Mouse (Mus musculus) lung, adult 2 months (tissue): ENCODE data around the gene Fam189a2.

ENCODE experiments used
- CTCF ChIP-seq: fragments of 200-500 bp; IDR thresholded peaks from 2 replicates; pipeline ENCODE4 v1.5.1; 2011; ENCODE audit warnings: mild to moderate bottlenecking, low read length, control low read depth; ENCODE audit not compliant: insufficient read depth
- POLR2A ChIP-seq: fragments of 200-500 bp; IDR thresholded peaks from 2 replicates; pipeline ENCODE4 v1.6.1; 2011; ENCODE audit warnings: low read depth, mild to moderate bottlenecking, control low read depth, low read length, borderline replicate concordance; ENCODE audit errors: extremely low read depth

DNA sequence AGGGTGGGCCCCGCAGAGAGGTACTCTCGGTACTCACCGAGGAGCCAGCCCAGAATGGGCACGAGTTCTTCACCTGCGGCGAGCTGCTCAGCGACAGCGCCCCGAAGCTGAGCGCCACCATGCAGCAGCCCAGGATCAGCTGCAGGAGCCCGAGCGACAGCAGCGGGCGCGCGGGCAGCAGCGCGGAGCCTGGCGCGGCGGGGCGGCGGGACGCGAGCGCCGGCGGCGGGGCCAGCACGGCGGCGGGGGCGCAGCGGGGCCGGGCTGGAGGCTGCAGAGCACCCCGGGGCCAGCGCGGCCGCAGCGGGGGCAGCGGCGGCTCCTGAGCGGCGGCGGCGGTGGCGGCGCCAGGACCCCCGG lies 328 bp downstream of the Fam189a2 start:
- TF ChIP-seq POLR2A (no peak), CTCF (no peak)
